Mouse (Mus musculus) spleen, adult 2 months (tissue): ENCODE results near the gene Sf1. TPM values are rescaled to one million over a fixed set of nuclear protein-coding genes. Genes with fewer than 3 reads are reported as not detected.
A peak's percentile ranks its signal among the peaks of the same experiment; 100 is the strongest.

Experiments used
- DNase-seq, 2 experiments: peaks; one replicate each; pipeline versions ENCODE4 v3.0.0 to v3.0.0-alpha.2; 2012 to 2021; ENCODE audit warnings: low spot score in 2 of 2, low read depth in 1 of 2
- H3K27ac ChIP-seq: fragments of 200-500 bp; 2 replicates; pipeline ENCODE4 v1.5.1; 2012; ENCODE audit warnings: low read length, inconsistent platforms; ENCODE audit not compliant: insufficient read depth
- H3K27me3 ChIP-seq: fragments of 200-500 bp; 2 replicates; pipeline ENCODE4 v1.6.1; 2012; ENCODE audit warnings: mild to moderate bottlenecking, moderate library complexity, low read length, inconsistent platforms; ENCODE audit not compliant: control insufficient read depth, insufficient read depth
- H3K36me3 ChIP-seq: fragments of 200-500 bp; 2 replicates; pipeline ENCODE4 v1.6.1; 2012; ENCODE audit warnings: mild to moderate bottlenecking, low read length, inconsistent platforms; ENCODE audit not compliant: control insufficient read depth, insufficient read depth
- H3K4me1 ChIP-seq: fragments of 200-500 bp; 2 replicates; pipeline ENCODE4 v1.6.1; 2011; ENCODE audit warnings: inconsistent platforms; ENCODE audit not compliant: control insufficient read depth, insufficient read depth, insufficient read length
- H3K4me3 ChIP-seq: fragments of 200-500 bp; 2 replicates; pipeline ENCODE4 v1.5.1; 2011; ENCODE audit warnings: mild to moderate bottlenecking, inconsistent platforms; ENCODE audit not compliant: insufficient read depth, insufficient read length; ENCODE audit errors: extremely low read depth
- CTCF ChIP-seq: fragments of 200-500 bp; IDR thresholded peaks from 2 replicates; pipeline ENCODE4 v1.5.1; 2011; ENCODE audit warnings: mild to moderate bottlenecking, inconsistent platforms; ENCODE audit not compliant: insufficient read depth, insufficient read length, insufficient replicate concordance; ENCODE audit errors: extremely low read depth
- POLR2A ChIP-seq: fragments of 200-500 bp; IDR thresholded peaks from 2 replicates; pipeline ENCODE4 v1.6.1; 2011; ENCODE audit warnings: low read depth, low read length, inconsistent platforms
- WGBS: fragments of 180-500 bp; shearing (Covaris S2); methylation state at CpG from one replicate; pipeline ENCODE4 v1.1.7; 2018; 5-methylcytosine and 5-hydroxymethylcytosine counted together
- polyA plus RNA-seq: library from polyadenylated mRNA; depleted of rRNA; stranded (reverse); fragments of >200 nt; gene quantifications from 2 replicates; pipeline ENCODE4 v1.2.3, GENCODE M21; 2012; rRNA removed

Sf1 gene
- polyA plus RNA-seq, 1 experiment: 177 TPM

DNA sequence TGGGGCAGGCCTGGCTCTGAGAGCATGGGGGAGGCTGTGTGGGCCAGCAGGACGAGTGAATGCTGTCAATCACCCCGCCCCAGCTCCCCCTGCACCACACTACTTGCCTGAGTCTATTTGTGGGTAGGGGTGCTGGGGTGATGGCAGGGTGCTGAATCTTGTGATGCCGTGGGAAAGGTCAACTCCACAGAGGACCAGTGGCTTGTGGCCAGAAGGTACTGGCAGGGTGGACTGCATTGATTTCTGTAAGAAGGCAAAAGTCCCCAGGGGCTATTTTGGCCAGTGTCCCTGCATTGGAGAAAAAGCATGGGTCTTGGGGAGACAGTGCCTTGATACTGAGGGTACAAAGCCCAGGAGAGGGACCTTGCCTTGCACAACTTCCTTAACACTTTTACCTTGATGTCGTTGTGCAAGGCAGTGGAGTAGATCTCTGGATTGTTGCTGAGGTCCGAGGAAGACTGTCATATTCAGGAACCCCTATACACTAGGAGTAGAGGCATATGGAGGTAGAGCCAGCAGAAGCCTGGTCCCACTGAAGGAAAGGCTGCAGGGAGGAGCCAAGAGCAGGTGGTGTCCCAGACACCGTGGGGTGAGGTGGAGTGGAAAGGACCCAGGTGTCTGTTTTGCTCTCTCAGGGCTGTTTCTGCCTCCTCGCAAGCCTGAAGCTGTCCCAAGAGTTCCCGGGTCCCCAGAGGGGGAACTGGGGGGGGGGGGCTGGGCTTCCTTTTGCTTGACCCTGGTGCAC is 60.8 kb downstream of the Sf1 start:
- H3K27me3 ChIP-seq: peaks cover 22% of the 10 kb centered on the region
- TF ChIP-seq POLR2A: no peak
- no peak for TF ChIP-seq CTCF
- WGBS: 59% methylated on average over 8 of the region's 8 CpGs
- H3K4me1 ChIP-seq: peaks cover 15% of the 10 kb centered on the region
- no peak overlapping the region for H3K27ac ChIP-seq
- no peak overlapping the region for H3K4me3 ChIP-seq
- no peaks in the 10 kb centered on the region for H3K36me3 ChIP-seq
- DNase-seq: no peak

DNA sequence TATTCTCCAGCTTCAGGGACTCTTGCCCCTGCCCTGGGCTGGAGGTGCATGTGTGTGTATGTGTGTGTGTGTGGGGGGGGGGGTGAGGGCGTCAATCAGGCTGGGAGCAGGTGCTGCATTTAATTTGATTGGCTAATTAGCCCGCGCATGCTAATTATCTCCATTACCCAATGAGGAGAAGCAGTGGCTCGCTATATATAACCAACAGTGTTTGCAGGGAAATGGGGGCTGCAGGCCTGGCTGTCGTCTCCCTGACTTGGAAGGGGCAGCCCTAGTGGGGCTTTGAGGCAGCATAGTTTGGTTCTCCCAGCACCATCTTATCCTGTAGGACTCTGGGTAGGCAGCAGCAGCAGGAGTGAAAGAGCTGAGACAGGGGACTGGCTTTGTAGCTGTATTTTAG is 62.1 kb downstream of the Sf1 start:
- Histone ChIP-seq H3K4me1 (peaks cover 15% of the 10 kb centered on the region), H3K27me3 (peaks cover 18% of the 10 kb centered on the region)
- 59% methylated on average over 5 of the region's 5 CpGs for WGBS

DNA sequence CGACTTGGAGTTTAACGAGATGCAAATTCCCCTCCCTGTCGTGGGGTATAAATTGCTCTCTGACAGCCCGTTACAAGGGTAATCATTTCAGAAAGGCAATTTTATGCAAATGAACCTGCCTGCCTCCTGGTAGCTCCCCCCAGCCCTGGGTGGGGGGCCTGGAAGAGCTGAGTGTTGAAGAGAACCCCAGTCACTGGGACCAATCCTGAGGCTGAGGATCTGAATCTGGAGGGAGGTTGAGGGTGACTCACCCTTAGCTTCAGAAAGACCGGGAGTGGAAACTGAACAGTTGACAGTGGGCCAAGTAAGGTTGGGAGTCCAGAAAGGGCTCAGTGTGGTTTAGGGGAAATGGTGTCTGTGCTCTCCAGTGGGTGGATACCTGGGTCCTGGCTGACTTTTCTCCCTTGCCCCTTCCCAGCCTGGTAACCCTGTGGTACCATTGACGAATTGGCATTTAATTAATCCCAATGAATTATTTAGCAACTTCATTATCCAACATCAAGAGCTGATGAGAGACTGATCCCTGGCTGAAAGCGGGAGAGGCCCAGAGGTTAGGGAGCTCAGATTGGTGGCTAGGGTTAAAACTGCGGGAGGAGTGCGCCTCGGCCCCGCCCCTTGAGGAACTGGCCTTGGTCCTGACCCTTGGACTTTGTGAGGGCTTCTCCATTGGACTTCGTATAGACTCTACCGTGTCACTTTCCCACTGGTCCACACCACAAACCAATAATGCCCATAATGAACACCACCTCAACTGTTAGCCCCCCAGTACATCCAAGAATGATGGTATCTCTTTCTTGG is 63.4 kb downstream of the Sf1 start:
- WGBS: 23% methylated on average over 13 of the region's 13 CpGs
- peaks cover 15% of the 10 kb centered on the region for H3K4me1 ChIP-seq
- H3K4me3 ChIP-seq: no peak overlapping the region
- DNase-seq: peak in 1 of 2 experiments; percentile 35
- TF ChIP-seq POLR2A (no peak), CTCF (no peak)
- H3K27ac ChIP-seq: no peak overlapping the region
- H3K27me3 ChIP-seq: peaks cover 18% of the 10 kb centered on the region
- no peaks in the 10 kb centered on the region for H3K36me3 ChIP-seq

More for the DNA sequence above, 62.1 kb downstream of the Sf1 start:
- Histone ChIP-seq H3K36me3 (no peaks in the 10 kb centered on the region), H3K4me3 (no peak overlapping the region), H3K27ac (no peak overlapping the region)
- DNase-seq: no peak
- TF ChIP-seq POLR2A (no peak), CTCF (no peak)

Other genes with a start within 250 kb of the Sf1 start
- gene Sac3d1, start 245.0 kb upstream of the Sf1 start, polyA plus RNA-seq: 30.4 and 46.7 TPM in 2 replicates
- 42.7 and 50.9 TPM in 2 replicates for gene Snx15, start 235.4 kb upstream of the Sf1 start, polyA plus RNA-seq
- 8.0 and 10.8 TPM in 2 replicates for gene Batf2, start 222.7 kb upstream of the Sf1 start, polyA plus RNA-seq
- 51.8 and 64.8 TPM in 2 replicates for gene Arl2, start 222.1 kb upstream of the Sf1 start, polyA plus RNA-seq
- gene Majin, start 179.3 kb upstream of the Sf1 start, polyA plus RNA-seq: 0.15 and 0.30 TPM in 2 replicates
- 0.42 and 0.57 TPM in 2 replicates for gene Gpha2, start 137.3 kb upstream of the Sf1 start, polyA plus RNA-seq
- 36.9 and 56.1 TPM in 2 replicates for gene Ppp2r5b, start 127.8 kb upstream of the Sf1 start, polyA plus RNA-seq
- 47.4 and 57.5 TPM in 2 replicates for gene Atg2a, start 122.0 kb upstream of the Sf1 start, polyA plus RNA-seq
- gene Ehd1, start 87.0 kb upstream of the Sf1 start, polyA plus RNA-seq: 285 and 377 TPM in 2 replicates
- gene Cdc42bpg, start 57.2 kb upstream of the Sf1 start, polyA plus RNA-seq: 7.7 and 8.9 TPM in 2 replicates
- 54.2 and 57.2 TPM in 2 replicates for gene Men1, start 28.7 kb upstream of the Sf1 start, polyA plus RNA-seq
- 487 and 792 TPM in 2 replicates for gene Map4k2, start 22.6 kb upstream of the Sf1 start, polyA plus RNA-seq
- 7.3 and 8.1 TPM in 2 replicates for gene Pygm, start 20.7 kb downstream of the Sf1 start, polyA plus RNA-seq
- gene Rasgrp2, start 35.6 kb downstream of the Sf1 start, polyA plus RNA-seq: 681 and 703 TPM in 2 replicates
- gene Nrxn2, start 55.0 kb downstream of the Sf1 start, polyA plus RNA-seq: 2.2 and 2.9 TPM in 2 replicates
- gene Slc22a12, start 179.3 kb downstream of the Sf1 start, polyA plus RNA-seq: 0.81 and 1.0 TPM in 2 replicates